Mouse (Mus musculus) heart, embryonic 13.5 days (tissue): ENCODE measurements around the gene Rad51b. TPM values are rescaled to one million over a fixed set of nuclear protein-coding genes. Genes with fewer than 3 reads are reported as not detected.

Experiments
- ATAC-seq: fragments of 200-750 bp; cut with Nextera tagmentation; 2 replicates; pipeline ENCODE4 v1.8.0; 2017; ENCODE audit warnings: moderate TSS enrichment; ENCODE audit not compliant: insufficient number of reproducible peaks, low FRiP score, low TSS enrichment; ENCODE audit errors: extremely low read depth
- H3K27ac ChIP-seq: fragments of 300-500 bp; sonication (generic); replicated peaks from 2 replicates; pipeline ENCODE4 v1.5.1; 2015; ENCODE audit warnings: moderate library complexity, mild to moderate bottlenecking, inconsistent platforms
- H3K27me3 ChIP-seq: fragments of 300-500 bp; sonication (generic); replicated peaks from 2 replicates; pipeline ENCODE4 v1.6.1; 2015; ENCODE audit warnings: mild to moderate bottlenecking, inconsistent platforms
- H3K36me3 ChIP-seq: fragments of 300-500 bp; sonication (generic); 2 replicates; pipeline ENCODE4 v1.6.1; 2015; ENCODE audit warnings: mild to moderate bottlenecking, inconsistent platforms
- H3K4me1 ChIP-seq: fragments of 300-500 bp; sonication (generic); 2 replicates; pipeline ENCODE4 v1.6.1; 2015; ENCODE audit warnings: inconsistent platforms
- H3K4me2 ChIP-seq: fragments of 300-500 bp; sonication (generic); 2 replicates; pipeline ENCODE4 v1.6.1; 2015; ENCODE audit warnings: inconsistent platforms, mild to moderate bottlenecking, moderate library complexity
- H3K4me3 ChIP-seq: fragments of 300-500 bp; sonication (generic); 2 replicates; pipeline ENCODE4 v1.5.1; 2015; ENCODE audit warnings: moderate library complexity, mild to moderate bottlenecking, inconsistent platforms
- H3K9ac ChIP-seq: fragments of 300-500 bp; sonication (generic); 2 replicates; pipeline ENCODE4 v1.6.1; 2015; ENCODE audit warnings: inconsistent platforms, mild to moderate bottlenecking, moderate library complexity
- H3K9me3 ChIP-seq: fragments of 300-500 bp; sonication (generic); 2 replicates; pipeline ENCODE4 v1.6.1; 2016; ENCODE audit warnings: inconsistent platforms
- WGBS: fragments of 180-500 bp; shearing (Covaris S2); methylation state at CpG from one replicate; pipeline ENCODE4 v1.1.7; 2015; ENCODE audit warnings: mixed read lengths; 5-methylcytosine and 5-hydroxymethylcytosine counted together
- polyA plus RNA-seq: library from polyadenylated mRNA; unstranded; fragments of >200 nt; fragmentation: Nextera tagmentation; extraction: Ambion mirVana; gene quantifications from 2 replicates; pipeline ENCODE4 v1.2.1, GENCODE M21; 2015

Rad51b gene
- polyA plus RNA-seq, 1 experiment from 2014 or later = 4.8 TPM

GRCm38 (mm10) chr12:79738700-79739099 is 441.6 kb downstream of the Rad51b start:
- Histone ChIP-seq H3K4me1 (peaks cover 20% of the 10 kb centered on the region), H3K27me3 (no peaks in the 10 kb centered on the region), H3K9ac (no peak overlapping the region), H3K4me3 (no peak overlapping the region), H3K36me3 (no peaks in the 10 kb centered on the region), H3K9me3 (no peaks in the 10 kb centered on the region), H3K27ac (no peak overlapping the region), H3K4me2 (no peak overlapping the region)
- ATAC-seq = no peak

GRCm38 (mm10) chr12:79739918-79740639 is 443.0 kb downstream of the Rad51b start:
- Histone ChIP-seq H3K36me3 (no peaks in the 10 kb centered on the region), H3K4me2 (no peak overlapping the region)
- 83% methylated on average over 11 of the region's 11 CpGs for WGBS

GRCm38 (mm10) chr12:79742211-79742610 is 445.1 kb downstream of the Rad51b start:
- Histone ChIP-seq H3K27ac (no peak overlapping the region), H3K9ac (no peak overlapping the region), H3K4me3 (no peak overlapping the region), H3K36me3 (no peaks in the 10 kb centered on the region), H3K27me3 (no peaks in the 10 kb centered on the region), H3K4me2 (no peak overlapping the region), H3K4me1 (peaks cover 37% of the 10 kb centered on the region), H3K9me3 (no peaks in the 10 kb centered on the region)
- 53% methylated on average over 7 of the region's 7 CpGs for WGBS
- ATAC-seq = no peak

More at GRCm38 (mm10) chr12:79739918-79740639, 443.0 kb downstream of the Rad51b start:
- Histone ChIP-seq H3K4me3 (no peak overlapping the region), H3K4me1 (peaks cover 26% of the 10 kb centered on the region), H3K9me3 (no peaks in the 10 kb centered on the region), H3K27me3 (no peaks in the 10 kb centered on the region), H3K27ac (no peak overlapping the region), H3K9ac (no peak overlapping the region)
- no peak for ATAC-seq

GRCm38 (mm10) chr12:79744131-79744530 is 447.0 kb downstream of the Rad51b start:
- Histone ChIP-seq H3K9me3 (no peaks in the 10 kb centered on the region), H3K27ac (no peak overlapping the region), H3K9ac (no peak overlapping the region), H3K4me1 (peaks cover 49% of the 10 kb centered on the region), H3K27me3 (no peaks in the 10 kb centered on the region), H3K4me3 (no peak overlapping the region), H3K4me2 (no peak overlapping the region), H3K36me3 (no peaks in the 10 kb centered on the region)
- no peak for ATAC-seq
- WGBS = 59% methylated on average over 6 of the region's 6 CpGs

- no peak overlapping the region for H3K4me3 ChIP-seq
- H3K4me1 ChIP-seq = peaks cover 60% of the 10 kb centered on the region
- H3K9ac ChIP-seq = no peak overlapping the region
- ATAC-seq = no peak
- no peaks in the 10 kb centered on the region for H3K36me3 ChIP-seq
- H3K9me3 ChIP-seq = no peaks in the 10 kb centered on the region
- no peaks in the 10 kb centered on the region for H3K27me3 ChIP-seq
- whole genome bisulfite sequencing = 68% methylated on average over 5 of the region's 5 CpGs
- no peak overlapping the region for H3K27ac ChIP-seq
- H3K4me2 ChIP-seq = no peak overlapping the region
Observed at GRCm38 (mm10) chr12:79745225-79745624, 448.1 kb downstream of the Rad51b start.

GRCm38 (mm10) chr12:79745845-79746510 is 448.9 kb downstream of the Rad51b start:
- peaks cover 67% of the 10 kb centered on the region for H3K4me1 ChIP-seq
- no peaks in the 10 kb centered on the region for H3K9me3 ChIP-seq
- H3K36me3 ChIP-seq = no peaks in the 10 kb centered on the region
- H3K4me2 ChIP-seq = no peak overlapping the region
- WGBS = 37% methylated on average over 10 of the region's 10 CpGs
- no peaks in the 10 kb centered on the region for H3K27me3 ChIP-seq
- ATAC-seq = no peak
- H3K4me3 ChIP-seq = no peak overlapping the region
- peak overlapping the region; percentile 48; the same call in 1 of the 2 replicates for H3K27ac ChIP-seq
- H3K9ac ChIP-seq = no peak overlapping the region

GRCm38 (mm10) chr12:79747541-79747940 is 450.5 kb downstream of the Rad51b start:
- Histone ChIP-seq H3K9ac (no peak overlapping the region), H3K4me1 (peaks cover 76% of the 10 kb centered on the region), H3K27ac (no peak overlapping the region), H3K27me3 (no peaks in the 10 kb centered on the region), H3K4me2 (no peak overlapping the region), H3K9me3 (no peaks in the 10 kb centered on the region), H3K36me3 (no peaks in the 10 kb centered on the region), H3K4me3 (no peak overlapping the region)
- no peak for ATAC-seq
- 84% methylated on average over 3 of the region's 3 CpGs for WGBS

GRCm38 (mm10) chr12:79748862-79749261 is 451.8 kb downstream of the Rad51b start:
- 50% methylated on average over 4 of the region's 4 CpGs for WGBS
- peaks cover 77% of the 10 kb centered on the region for H3K4me1 ChIP-seq
- no peak for ATAC-seq
- no peak overlapping the region for H3K9ac ChIP-seq
- H3K36me3 ChIP-seq = no peaks in the 10 kb centered on the region
- H3K27ac ChIP-seq = peak overlapping the region; percentile 72
- no peak overlapping the region for H3K4me2 ChIP-seq
- no peaks in the 10 kb centered on the region for H3K9me3 ChIP-seq
- H3K27me3 ChIP-seq = no peaks in the 10 kb centered on the region
- no peak overlapping the region for H3K4me3 ChIP-seq

- peak overlapping the region; percentile 49 for H3K4me2 ChIP-seq
- H3K9ac ChIP-seq = peak overlapping the region; percentile 70
- no peaks in the 10 kb centered on the region for H3K27me3 ChIP-seq
- WGBS = 18% methylated on average over 10 of the region's 10 CpGs
- H3K36me3 ChIP-seq = no peaks in the 10 kb centered on the region
- no peaks in the 10 kb centered on the region for H3K9me3 ChIP-seq
- peak overlapping the region; percentile 21 for H3K4me3 ChIP-seq
- peak overlapping the region; percentile 72 for H3K27ac ChIP-seq
- no peak; the same call in 1 of the 2 replicates for ATAC-seq
- peaks cover 70% of the 10 kb centered on the region for H3K4me1 ChIP-seq
Observed at GRCm38 (mm10) chr12:79750253-79751125, 453.4 kb downstream of the Rad51b start.

- Histone ChIP-seq H3K4me1 (peaks cover 68% of the 10 kb centered on the region), H3K27me3 (no peaks in the 10 kb centered on the region), H3K36me3 (no peaks in the 10 kb centered on the region), H3K9me3 (no peaks in the 10 kb centered on the region), H3K4me3 (no peak overlapping the region), H3K9ac (peak overlapping the region; percentile 70), H3K4me2 (no peak overlapping the region), H3K27ac (peak overlapping the region; percentile 72)
- WGBS = 50% methylated on average over 8 of the region's 8 CpGs
- no peak for ATAC-seq
Observed at GRCm38 (mm10) chr12:79751781-79752180, 454.7 kb downstream of the Rad51b start.

GRCm38 (mm10) chr12:79752189-79752588 is 455.1 kb downstream of the Rad51b start:
- peaks cover 69% of the 10 kb centered on the region for H3K4me1 ChIP-seq
- H3K36me3 ChIP-seq = no peaks in the 10 kb centered on the region
- H3K27ac ChIP-seq = peak overlapping the region; percentile 72
- 16% methylated on average over 5 of the region's 5 CpGs for WGBS
- H3K9me3 ChIP-seq = no peaks in the 10 kb centered on the region
- peak overlapping the region; percentile 70 for H3K9ac ChIP-seq
- H3K4me3 ChIP-seq = no peak overlapping the region
- no peak overlapping the region for H3K4me2 ChIP-seq
- no peaks in the 10 kb centered on the region for H3K27me3 ChIP-seq
- ATAC-seq = no peak
